Mouse (Mus musculus) embryonic facial prominence, embryonic 14.5 days (tissue): ENCODE data around the gene Ggt6. TPM values are rescaled to one million over a fixed set of nuclear protein-coding genes. Genes with fewer than 3 reads are reported as not detected.
"Not testable (repeated sequence)": the region's sequence is repeated elsewhere in the genome, so short reads cannot be mapped to it uniquely, and the experiment has no call there.

ENCODE experiments used
- ATAC-seq: fragments of 200-750 bp; cut with Nextera tagmentation; 2 replicates; pipeline ENCODE4 v1.8.0; 2017; ENCODE audit warnings: low read depth, moderate number of reproducible peaks, moderate TSS enrichment
- DNase-seq: peaks from one replicate; pipeline ENCODE4 v3.0.0-alpha.2; 2015; ENCODE audit warnings: low spot score
- H3K27ac ChIP-seq: fragments of 300-500 bp; sonication (generic); replicated peaks from 2 replicates; pipeline ENCODE4 v1.5.1; 2014; ENCODE audit warnings: low read depth, mild to moderate bottlenecking, low read length, moderate library complexity
- H3K27me3 ChIP-seq: fragments of 300-500 bp; sonication (generic); replicated peaks from 2 replicates; pipeline ENCODE4 v1.6.1; 2014; ENCODE audit warnings: low read length; ENCODE audit not compliant: control insufficient read depth, insufficient read depth
- H3K36me3 ChIP-seq: fragments of 300-500 bp; sonication (generic); 2 replicates; pipeline ENCODE4 v1.6.1; 2014; ENCODE audit warnings: low read length, mixed read lengths; ENCODE audit not compliant: control insufficient read depth, insufficient read depth
- H3K4me1 ChIP-seq: fragments of 300-500 bp; sonication (generic); 2 replicates; pipeline ENCODE4 v1.6.1; 2014; ENCODE audit warnings: antibody characterized with exemption, low read length; ENCODE audit not compliant: control insufficient read depth, insufficient read depth
- H3K4me2 ChIP-seq: fragments of 300-500 bp; sonication (generic); 2 replicates; pipeline ENCODE4 v1.6.1; 2014; ENCODE audit warnings: low read depth, mild to moderate bottlenecking, low read length, moderate library complexity, mixed read lengths
- H3K4me3 ChIP-seq: fragments of 300-500 bp; sonication (generic); 2 replicates; pipeline ENCODE4 v1.5.1; 2014; ENCODE audit warnings: low read depth, mild to moderate bottlenecking, low read length
- H3K9ac ChIP-seq: fragments of 300-500 bp; sonication (generic); 2 replicates; pipeline ENCODE4 v1.6.1; 2014; ENCODE audit warnings: low read depth, mild to moderate bottlenecking, low read length, moderate library complexity, mixed read lengths
- H3K9me3 ChIP-seq: fragments of 300-500 bp; sonication (generic); 2 replicates; pipeline ENCODE4 v1.6.1; 2016; ENCODE audit warnings: low read length; ENCODE audit not compliant: control insufficient read depth
- WGBS: fragments of 180-500 bp; shearing (Covaris S2); extraction: QIAGEN DNeasy Blood & Tissue Kit; methylation state at CpG from one replicate; pipeline ENCODE4 v1.1.7; 2014; 5-methylcytosine and 5-hydroxymethylcytosine counted together
- polyA plus RNA-seq: library from polyadenylated mRNA; unstranded; fragments of >200 nt; fragmentation: Nextera tagmentation; extraction: Ambion mirVana; gene quantifications from 2 replicates; pipeline ENCODE4 v1.2.1, GENCODE M21; 2014

The Ggt6 gene
- polyA plus RNA-seq, 1 experiment from 2014 or later, result 1.8 TPM

- Histone ChIP-seq H3K4me2 (no peak overlapping the region), H3K36me3 (no peaks in the 10 kb centered on the region), H3K27me3 (no peaks in the 10 kb centered on the region), H3K4me3 (no peak overlapping the region), H3K9me3 (no peaks in the 10 kb centered on the region), H3K27ac (no peak overlapping the region), H3K9ac (no peak overlapping the region), H3K4me1 (no peaks in the 10 kb centered on the region)
- DNase-seq (no peak), ATAC-seq (no peak)
- 60% methylated on average over 5 of the region's 5 CpGs for WGBS
Observed at GRCm38 (mm10) chr11:72436271-72436670, 945 bp downstream of the Ggt6 start.

DNA sequence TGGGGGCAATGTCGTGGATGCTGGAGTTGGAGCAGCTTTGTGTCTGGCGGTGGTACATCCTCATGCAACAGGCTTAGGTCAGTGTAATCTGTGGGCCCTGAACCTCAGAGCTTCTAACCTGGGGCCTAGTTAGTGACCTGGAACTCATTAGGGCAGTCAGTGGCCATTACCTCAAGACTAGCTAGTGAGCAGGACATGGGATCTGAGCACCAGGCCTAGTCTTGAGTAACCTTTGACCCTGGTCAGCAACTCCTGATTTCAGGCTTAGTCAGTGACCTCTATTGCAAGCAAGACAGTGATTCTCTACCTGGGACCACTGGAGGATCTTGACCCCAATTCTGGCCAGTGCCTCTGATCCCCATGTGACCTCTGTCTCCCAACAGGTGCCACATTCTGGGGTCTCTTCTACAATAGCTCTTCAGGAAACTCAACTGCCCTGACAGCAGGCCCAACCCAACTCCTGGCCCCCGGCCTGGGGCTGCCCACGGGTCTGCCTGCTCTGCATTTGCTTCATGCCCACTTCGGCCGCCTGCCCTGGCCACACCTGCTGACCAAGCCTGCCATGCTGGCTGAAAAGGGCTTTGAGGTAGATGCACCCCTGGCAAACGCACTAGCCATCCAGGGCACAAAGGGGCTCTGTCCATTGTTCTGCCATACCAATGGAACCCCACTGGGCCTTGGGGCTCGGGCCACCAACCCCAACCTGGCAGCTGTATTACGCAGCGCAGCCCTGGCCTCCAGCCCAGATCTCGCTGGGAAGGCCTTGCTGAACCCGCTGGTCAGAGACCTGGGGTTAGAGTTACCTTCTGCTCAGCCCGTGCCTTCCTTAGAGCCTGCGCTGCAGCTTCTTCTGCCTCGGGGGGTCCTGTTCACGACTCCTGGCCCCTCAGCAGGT is 1.7 kb downstream of the Ggt6 start:
- H3K27ac ChIP-seq, result no peak overlapping the region
- no peak overlapping the region for H3K4me2 ChIP-seq
- ATAC-seq (no peak), DNase-seq (no peak)
- H3K27me3 ChIP-seq, result no peaks in the 10 kb centered on the region
- no peaks in the 10 kb centered on the region for H3K9me3 ChIP-seq
- H3K9ac ChIP-seq, result no peak overlapping the region
- peaks cover 2% of the 10 kb centered on the region for H3K4me1 ChIP-seq
- 80% methylated on average over 15 of the region's 16 CpGs for WGBS
- no peak overlapping the region for H3K4me3 ChIP-seq
- no peaks in the 10 kb centered on the region for H3K36me3 ChIP-seq

- Histone ChIP-seq H3K9ac (no peak overlapping the region), H3K27me3 (no peaks in the 10 kb centered on the region), H3K27ac (no peak overlapping the region), H3K9me3 (no peaks in the 10 kb centered on the region), H3K4me3 (no peak overlapping the region), H3K36me3 (peaks cover 13% of the 10 kb centered on the region), H3K4me1 (peaks cover 6% of the 10 kb centered on the region), H3K4me2 (no peak overlapping the region)
- WGBS, result 63% methylated on average over 4 of the region's 4 CpGs
- ATAC-seq, result no peak
- no peak for DNase-seq
Observed at GRCm38 (mm10) chr11:72438411-72438810, 3.1 kb downstream of the Ggt6 start.

DNA sequence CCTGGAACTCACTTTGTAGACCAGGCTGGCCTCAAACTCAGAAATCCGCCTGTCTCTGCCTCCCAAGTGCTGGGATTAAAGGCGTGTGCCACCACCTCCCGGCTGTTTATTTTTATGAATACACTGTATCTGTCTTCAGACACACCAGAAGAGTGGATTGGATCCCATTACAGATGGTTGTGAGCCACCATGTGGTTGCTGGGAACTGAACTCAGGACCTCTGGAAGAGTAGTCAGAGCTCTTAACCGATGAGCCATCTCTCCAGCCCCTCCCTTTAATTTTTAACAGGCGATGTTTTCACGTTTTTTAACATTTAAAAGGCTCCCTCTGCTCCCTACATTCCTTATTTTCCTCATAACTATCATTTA is 5.3 kb downstream of the Ggt6 start:
- peak overlapping the region; percentile 95 for H3K4me2 ChIP-seq
- not testable (repeated sequence) for H3K9me3 ChIP-seq, H3K4me1 ChIP-seq, ATAC-seq, H3K27me3 ChIP-seq, DNase-seq
- peak overlapping the region; percentile 93 for H3K27ac ChIP-seq
- peaks cover 34% of the 10 kb centered on the region for H3K36me3 ChIP-seq
- peak overlapping the region; percentile 83 for H3K4me3 ChIP-seq
- WGBS, result 43% methylated on average over 6 of the region's 6 CpGs
- peak overlapping the region; percentile 81 for H3K9ac ChIP-seq

DNA sequence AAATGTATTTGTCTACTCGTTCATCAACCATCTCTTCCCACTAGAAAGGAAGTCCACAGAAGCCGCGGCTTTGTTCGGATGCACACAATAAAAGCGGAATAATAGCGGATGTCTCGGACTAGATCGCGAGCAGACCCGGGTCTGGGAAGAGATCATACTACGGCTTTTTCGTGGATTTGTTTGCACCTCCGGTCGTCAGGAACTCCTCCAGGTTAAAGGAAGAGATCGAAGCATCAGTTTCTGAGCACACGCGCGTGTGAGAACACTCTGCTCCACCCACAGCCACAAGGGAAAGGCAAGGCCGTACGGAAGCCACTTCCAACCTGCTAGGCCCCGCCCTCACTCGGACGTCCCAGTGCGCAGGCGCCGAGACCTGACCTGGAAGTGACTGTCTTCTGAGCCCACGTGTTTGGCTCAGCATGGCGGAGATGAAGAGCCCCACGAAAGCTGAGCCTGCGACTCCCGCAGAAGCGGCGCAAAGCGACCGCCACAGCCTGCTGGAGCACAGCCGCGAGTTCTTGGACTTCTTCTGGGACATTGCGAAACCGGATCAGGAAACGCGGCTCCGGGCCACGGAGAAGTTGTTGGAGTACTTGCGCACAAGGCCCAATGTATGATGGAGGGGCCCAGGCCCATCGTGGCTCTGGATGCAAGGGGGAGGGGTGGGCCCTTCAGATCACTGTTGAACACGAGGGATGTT is 5.8 kb downstream of the Ggt6 start, which contains the start of gene Mybbp1a:
Gene Mybbp1a (plus strand): TSS at position 391 of the 700 bp plus-strand sequence.
- Histone ChIP-seq H3K4me2 (peak within 1 kb of the TSS; percentile 95), H3K9ac (peak within 1 kb of the TSS; percentile 81), H3K36me3 (peaks cover 40% of the 10 kb centered on the region), H3K9me3 (no peaks in the 10 kb centered on the region), H3K27me3 (no peaks in the 10 kb centered on the region), H3K4me1 (peaks cover 6% of the 10 kb centered on the region), H3K27ac (peak within 1 kb of the TSS; percentile 93), H3K4me3 (peak within 1 kb of the TSS; percentile 83)
- WGBS, result under 1% methylated on average over 46 of the region's 46 CpGs
- peak; percentile 96 for ATAC-seq
- peak; percentile 98 for DNase-seq

GRCm38 (mm10) chr11:72446311-72447105 is 11.2 kb downstream of the Ggt6 start:
- DNase-seq, result no peak
- Histone ChIP-seq H3K9ac (no peak overlapping the region), H3K4me1 (peaks cover 6% of the 10 kb centered on the region), H3K4me3 (no peak overlapping the region), H3K36me3 (peaks cover 94% of the 10 kb centered on the region), H3K9me3 (no peaks in the 10 kb centered on the region), H3K4me2 (no peak overlapping the region), H3K27me3 (no peaks in the 10 kb centered on the region), H3K27ac (no peak overlapping the region)
- WGBS, result 87% methylated on average over 6 of the region's 6 CpGs
- ATAC-seq, result no peak

DNA sequence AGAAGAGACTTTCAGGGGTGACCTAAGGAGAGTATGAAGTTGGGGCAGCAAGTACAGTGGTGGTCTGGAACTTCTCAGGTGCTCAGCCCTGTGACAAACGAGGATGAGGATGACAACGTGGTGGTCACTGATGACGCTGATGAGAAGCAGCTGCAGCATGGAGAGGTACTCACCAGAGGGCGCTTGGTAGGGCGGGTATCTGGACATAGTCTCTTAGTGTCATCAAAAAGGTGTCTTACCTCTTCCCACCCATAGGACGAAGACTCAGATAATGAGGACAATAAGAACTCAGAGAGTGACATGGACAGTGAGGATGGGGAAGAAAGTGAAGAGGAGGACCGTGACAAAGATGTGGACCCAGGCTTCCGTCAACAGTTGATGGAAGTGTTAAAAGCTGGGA is 12.1 kb downstream of the Ggt6 start:
- H3K9ac ChIP-seq, result no peak overlapping the region
- ATAC-seq (no peak), DNase-seq (no peak)
- no peaks in the 10 kb centered on the region for H3K4me1 ChIP-seq
- no peak overlapping the region for H3K4me2 ChIP-seq
- H3K9me3 ChIP-seq, result no peaks in the 10 kb centered on the region
- H3K4me3 ChIP-seq, result no peak overlapping the region
- peaks cover 100% of the 10 kb centered on the region for H3K36me3 ChIP-seq
- H3K27ac ChIP-seq, result no peak overlapping the region
- 83% methylated on average over 8 of the region's 8 CpGs for WGBS
- H3K27me3 ChIP-seq, result no peaks in the 10 kb centered on the region

GRCm38 (mm10) chr11:72452140-72452665 is 16.9 kb downstream of the Ggt6 start:
- Histone ChIP-seq H3K36me3 (peaks cover 59% of the 10 kb centered on the region), H3K27ac (no peak overlapping the region), H3K9me3 (no peaks in the 10 kb centered on the region), H3K4me1 (no peaks in the 10 kb centered on the region), H3K4me2 (no peak overlapping the region), H3K27me3 (no peaks in the 10 kb centered on the region), H3K9ac (no peak overlapping the region), H3K4me3 (no peak overlapping the region)
- ATAC-seq, result no peak
- 94% methylated on average over 3 of the region's 3 CpGs for WGBS
- DNase-seq, result no peak
